Mouse (Mus musculus) brown adipose tissue, adult 24 weeks (tissue): Measurements from ENCODE around the gene Bcat1. TPM values are rescaled to one million over a fixed set of nuclear protein-coding genes. Genes with fewer than 3 reads are reported as not detected.

Source experiments
- H3K27ac ChIP-seq: fragments of 200-500 bp; replicated peaks from 2 replicates; pipeline ENCODE4 v1.5.1; 2012; ENCODE audit warnings: low read depth, mild to moderate bottlenecking, low read length
- H3K4me1 ChIP-seq: fragments of 200-500 bp; 2 replicates; pipeline ENCODE4 v1.6.1; 2012; ENCODE audit warnings: low read length, mixed read lengths; ENCODE audit not compliant: control insufficient read depth, insufficient read depth, insufficient read length
- H3K4me3 ChIP-seq: fragments of 200-500 bp; 2 replicates; pipeline ENCODE4 v1.5.1; 2012; ENCODE audit warnings: low read depth, mild to moderate bottlenecking, low read length, moderate library complexity; ENCODE audit not compliant: insufficient read depth
- polyA plus RNA-seq: library from polyadenylated mRNA; stranded (reverse); fragments of >200 nt; gene quantifications from 2 replicates; pipeline ENCODE4 v1.2.4, GENCODE M21; 2012; ENCODE audit not compliant: missing spikeins, insufficient read depth, insufficient read length

The Bcat1 gene
- polyA plus RNA-seq, 1 experiment, result 0.48 TPM

GRCm38 (mm10) chr6:144982093-144982492, 93.9 kb downstream of the Bcat1 start:
- no peaks in the 10 kb centered on the region for H3K4me1 ChIP-seq
- no peak overlapping the region for H3K27ac ChIP-seq
- no peak overlapping the region for H3K4me3 ChIP-seq

GRCm38 (mm10) chr6:144972351-144972750, 103.6 kb downstream of the Bcat1 start:
- H3K4me3 ChIP-seq, result no peak overlapping the region
- H3K27ac ChIP-seq, result no peak overlapping the region
- no peaks in the 10 kb centered on the region for H3K4me1 ChIP-seq

- Histone ChIP-seq H3K4me1 (no peaks in the 10 kb centered on the region), H3K4me3 (no peak overlapping the region), H3K27ac (no peak overlapping the region)
Measured at GRCm38 (mm10) chr6:144970900-144971299, 105.1 kb downstream of the Bcat1 start.

GRCm38 (mm10) chr6:144967536-144967935, 108.4 kb downstream of the Bcat1 start:
- Histone ChIP-seq H3K27ac (no peak overlapping the region), H3K4me3 (no peak overlapping the region), H3K4me1 (no peaks in the 10 kb centered on the region)

- no peak overlapping the region for H3K4me3 ChIP-seq
- no peak overlapping the region for H3K27ac ChIP-seq
- H3K4me1 ChIP-seq, result no peaks in the 10 kb centered on the region
Measured at GRCm38 (mm10) chr6:144964205-144964604, 111.8 kb downstream of the Bcat1 start.

GRCm38 (mm10) chr6:144963156-144963555, 112.8 kb downstream of the Bcat1 start:
- H3K27ac ChIP-seq, result no peak overlapping the region
- H3K4me3 ChIP-seq, result no peak overlapping the region
- no peaks in the 10 kb centered on the region for H3K4me1 ChIP-seq

GRCm38 (mm10) chr6:144962013-144962354, 114.0 kb downstream of the Bcat1 start:
- Histone ChIP-seq H3K27ac (no peak overlapping the region), H3K4me1 (no peaks in the 10 kb centered on the region)

GRCm38 (mm10) chr6:144961253-144962012, 114.6 kb downstream of the Bcat1 start:
- H3K4me1 ChIP-seq, result no peaks in the 10 kb centered on the region
- H3K4me3 ChIP-seq, result no peak overlapping the region
- no peak overlapping the region for H3K27ac ChIP-seq

More at GRCm38 (mm10) chr6:144962013-144962354, 114.0 kb downstream of the Bcat1 start:
- H3K4me3 ChIP-seq, result no peak overlapping the region

GRCm38 (mm10) chr6:144955887-144956547, 120.0 kb downstream of the Bcat1 start:
- no peaks in the 10 kb centered on the region for H3K4me1 ChIP-seq
- no peak overlapping the region for H3K27ac ChIP-seq

GRCm38 (mm10) chr6:144952885-144953284, 123.1 kb downstream of the Bcat1 start:
- H3K27ac ChIP-seq, result no peak overlapping the region
- H3K4me1 ChIP-seq, result no peaks in the 10 kb centered on the region
- H3K4me3 ChIP-seq, result no peak overlapping the region

More at GRCm38 (mm10) chr6:144955887-144956547, 120.0 kb downstream of the Bcat1 start:
- H3K4me3 ChIP-seq, result no peak overlapping the region

GRCm38 (mm10) chr6:144944435-144945365, 131.3 kb downstream of the Bcat1 start:
- Histone ChIP-seq H3K4me3 (no peak overlapping the region), H3K27ac (no peak overlapping the region), H3K4me1 (no peaks in the 10 kb centered on the region)

Other genes with a start within 250 kb of the Bcat1 start
- gene Lrmp, start 39.5 kb upstream of the Bcat1 start, polyA plus RNA-seq, result 1.9 and 2.2 TPM in 2 replicates
- gene Casc1, start 134.8 kb upstream of the Bcat1 start, polyA plus RNA-seq, result not detected in 2 replicates
- gene Etfrf1, start 134.9 kb upstream of the Bcat1 start, polyA plus RNA-seq, result 380 and 524 TPM in 2 replicates
- gene Kras, start 174.1 kb upstream of the Bcat1 start, polyA plus RNA-seq, result 17.6 and 20.4 TPM in 2 replicates